Mouse (Mus musculus): ENCODE measurements at regions not wholly inside any gene's neighbourhood (a gene's known extent, or its start where the extent isn't known, plus 50 kb on each side); places are given as distances from the start of the nearest gene placed in this dataset.

GRCm38 (mm10) chr7:95640683-95641082, 530.4 kb upstream of the Tenm4 start:
- ATAC-seq (ENCODE audit: low read depth): no peak
- no peak overlapping the region for H3K27ac ChIP-seq (ENCODE audit: low read depth, low read length)

GRCm38 (mm10) chr7:95674319-95674718, 496.7 kb upstream of the Tenm4 start:
- H3K27me3 ChIP-seq (ENCODE audit: control insufficient read depth, insufficient read depth, low read length): no peaks in the 10 kb centered on the region
- no peak overlapping the region for H3K4me2 ChIP-seq (ENCODE audit: low read depth, low read length)
- no peaks in the 10 kb centered on the region for H3K9me3 ChIP-seq (ENCODE audit: control insufficient read depth, low read length)
- no peak for ATAC-seq (ENCODE audit: low read depth)
- H3K9ac ChIP-seq (replicated peaks; ENCODE audit: low read depth, low read length): no peak overlapping the region
- WGBS: 93% methylated on average over 1 of the region's 1 CpGs
- H3K36me3 ChIP-seq (ENCODE audit: control insufficient read depth, insufficient read depth, low read length): no peaks in the 10 kb centered on the region
- H3K27ac ChIP-seq (ENCODE audit: low read depth, low read length): no peak overlapping the region
- H3K4me1 ChIP-seq (ENCODE audit: control insufficient read depth, insufficient read depth, low read length): no peaks in the 10 kb centered on the region
- H3K4me3 ChIP-seq (ENCODE audit: low read depth, low read length): no peak overlapping the region

More at GRCm38 (mm10) chr7:95640683-95641082, 530.4 kb upstream of the Tenm4 start:
- 92% methylated on average over 5 of the region's 5 CpGs for WGBS
- Histone ChIP-seq H3K9ac (replicated peaks; ENCODE audit: low read depth, low read length) (no peak overlapping the region), H3K4me1 (ENCODE audit: control insufficient read depth, insufficient read depth, low read length) (no peaks in the 10 kb centered on the region), H3K27me3 (ENCODE audit: control insufficient read depth, insufficient read depth, low read length) (no peaks in the 10 kb centered on the region), H3K36me3 (ENCODE audit: control insufficient read depth, insufficient read depth, low read length) (no peaks in the 10 kb centered on the region), H3K9me3 (ENCODE audit: control insufficient read depth, low read length) (no peaks in the 10 kb centered on the region), H3K4me3 (ENCODE audit: low read depth, low read length) (no peak overlapping the region), H3K4me2 (ENCODE audit: low read depth, low read length) (no peak overlapping the region)

GRCm38 (mm10) chr7:95682521-95682920, 488.5 kb upstream of the Tenm4 start:
- Histone ChIP-seq H3K4me3 (ENCODE audit: low read depth, low read length) (no peak overlapping the region), H3K4me2 (ENCODE audit: low read depth, low read length) (no peak overlapping the region), H3K36me3 (ENCODE audit: control insufficient read depth, insufficient read depth, low read length) (no peaks in the 10 kb centered on the region), H3K9me3 (ENCODE audit: control insufficient read depth, low read length) (no peaks in the 10 kb centered on the region), H3K27ac (ENCODE audit: low read depth, low read length) (no peak overlapping the region), H3K9ac (replicated peaks; ENCODE audit: low read depth, low read length) (no peak overlapping the region), H3K4me1 (ENCODE audit: control insufficient read depth, insufficient read depth, low read length) (no peaks in the 10 kb centered on the region), H3K27me3 (ENCODE audit: control insufficient read depth, insufficient read depth, low read length) (no peaks in the 10 kb centered on the region)
- no peak for ATAC-seq (ENCODE audit: low read depth)
- 63% methylated on average over 3 of the region's 3 CpGs for WGBS

- no peaks in the 10 kb centered on the region for H3K36me3 ChIP-seq (ENCODE audit: control insufficient read depth, insufficient read depth, low read length)
- H3K4me1 ChIP-seq (ENCODE audit: control insufficient read depth, insufficient read depth, low read length): peaks cover 3% of the 10 kb centered on the region; the same call in 1 of the 2 replicates
- WGBS: 43% methylated on average over 3 of the region's 3 CpGs
- no peak for ATAC-seq (ENCODE audit: low read depth)
- no peaks in the 10 kb centered on the region for H3K27me3 ChIP-seq (ENCODE audit: control insufficient read depth, insufficient read depth, low read length)
- no peak overlapping the region for H3K4me2 ChIP-seq (ENCODE audit: low read depth, low read length)
- H3K4me3 ChIP-seq (ENCODE audit: low read depth, low read length): no peak overlapping the region
- no peaks in the 10 kb centered on the region for H3K9me3 ChIP-seq (ENCODE audit: control insufficient read depth, low read length)
- no peak overlapping the region for H3K27ac ChIP-seq (ENCODE audit: low read depth, low read length)
- H3K9ac ChIP-seq (replicated peaks; ENCODE audit: low read depth, low read length): no peak overlapping the region
Measured at GRCm38 (mm10) chr7:95687733-95688132, 483.3 kb upstream of the Tenm4 start.

- Histone ChIP-seq H3K27ac (ENCODE audit: low read depth, low read length) (0 out of 2 replicates have a peak overlapping the region, but pooled peaks have one; percentile 16), H3K4me1 (ENCODE audit: control insufficient read depth, insufficient read depth, low read length) (peaks cover 3% of the 10 kb centered on the region; the same call in 1 of the 2 replicates), H3K27me3 (ENCODE audit: control insufficient read depth, insufficient read depth, low read length) (no peaks in the 10 kb centered on the region), H3K4me3 (ENCODE audit: low read depth, low read length) (peak overlapping the region; percentile 12), H3K36me3 (ENCODE audit: control insufficient read depth, insufficient read depth, low read length) (no peaks in the 10 kb centered on the region), H3K9me3 (ENCODE audit: control insufficient read depth, low read length) (no peaks in the 10 kb centered on the region), H3K9ac (replicated peaks; ENCODE audit: low read depth, low read length) (peak overlapping the region; percentile 4; the same call in 1 of the 2 replicates), H3K4me2 (ENCODE audit: low read depth, low read length) (peak overlapping the region; percentile 49)
- WGBS: 3% methylated on average over 16 of the region's 16 CpGs
- peak; percentile 69 for ATAC-seq (ENCODE audit: low read depth)
Measured at GRCm38 (mm10) chr7:95688151-95689146, 482.6 kb upstream of the Tenm4 start.

- Histone ChIP-seq H3K4me1 (ENCODE audit: control insufficient read depth, insufficient read depth, low read length) (peaks cover 3% of the 10 kb centered on the region; the same call in 1 of the 2 replicates), H3K4me2 (ENCODE audit: low read depth, low read length) (peak overlapping the region; percentile 49), H3K36me3 (ENCODE audit: control insufficient read depth, insufficient read depth, low read length) (no peaks in the 10 kb centered on the region), H3K9ac (replicated peaks; ENCODE audit: low read depth, low read length) (peak overlapping the region; percentile 4; the same call in 1 of the 2 replicates), H3K27me3 (ENCODE audit: control insufficient read depth, insufficient read depth, low read length) (no peaks in the 10 kb centered on the region), H3K27ac (ENCODE audit: low read depth, low read length) (0 out of 2 replicates have a peak overlapping the region, but pooled peaks have one; percentile 16), H3K9me3 (ENCODE audit: control insufficient read depth, low read length) (no peaks in the 10 kb centered on the region), H3K4me3 (ENCODE audit: low read depth, low read length) (peak overlapping the region; percentile 12)
- WGBS: 26% methylated on average over 7 of the region's 7 CpGs
- no peak for ATAC-seq (ENCODE audit: low read depth)
Measured at GRCm38 (mm10) chr7:95689161-95689833, 481.7 kb upstream of the Tenm4 start.

GRCm38 (mm10) chr7:95699506-95699905, 471.5 kb upstream of the Tenm4 start:
- Histone ChIP-seq H3K36me3 (ENCODE audit: control insufficient read depth, insufficient read depth, low read length) (no peaks in the 10 kb centered on the region), H3K27me3 (ENCODE audit: control insufficient read depth, insufficient read depth, low read length) (no peaks in the 10 kb centered on the region), H3K9me3 (ENCODE audit: control insufficient read depth, low read length) (no peaks in the 10 kb centered on the region), H3K4me3 (ENCODE audit: low read depth, low read length) (no peak overlapping the region), H3K9ac (replicated peaks; ENCODE audit: low read depth, low read length) (no peak overlapping the region), H3K4me1 (ENCODE audit: control insufficient read depth, insufficient read depth, low read length) (no peaks in the 10 kb centered on the region), H3K27ac (ENCODE audit: low read depth, low read length) (no peak overlapping the region), H3K4me2 (ENCODE audit: low read depth, low read length) (no peak overlapping the region)
- ATAC-seq (ENCODE audit: low read depth): no peak
- 47% methylated on average over 9 of the region's 9 CpGs for WGBS

GRCm38 (mm10) chr7:95710088-95710487, 461.0 kb upstream of the Tenm4 start:
- Histone ChIP-seq H3K9ac (replicated peaks; ENCODE audit: low read depth, low read length) (no peak overlapping the region), H3K4me1 (ENCODE audit: control insufficient read depth, insufficient read depth, low read length) (no peaks in the 10 kb centered on the region), H3K9me3 (ENCODE audit: control insufficient read depth, low read length) (no peaks in the 10 kb centered on the region), H3K4me2 (ENCODE audit: low read depth, low read length) (no peak overlapping the region), H3K27ac (ENCODE audit: low read depth, low read length) (no peak overlapping the region), H3K36me3 (ENCODE audit: control insufficient read depth, insufficient read depth, low read length) (no peaks in the 10 kb centered on the region), H3K27me3 (ENCODE audit: control insufficient read depth, insufficient read depth, low read length) (no peaks in the 10 kb centered on the region), H3K4me3 (ENCODE audit: low read depth, low read length) (no peak overlapping the region)
- ATAC-seq (ENCODE audit: low read depth): no peak
- 83% methylated on average over 7 of the region's 7 CpGs for WGBS

GRCm38 (mm10) chr7:95720083-95720482, 451.0 kb upstream of the Tenm4 start:
- H3K27me3 ChIP-seq (ENCODE audit: control insufficient read depth, insufficient read depth, low read length): no peaks in the 10 kb centered on the region
- no peaks in the 10 kb centered on the region for H3K4me1 ChIP-seq (ENCODE audit: control insufficient read depth, insufficient read depth, low read length)
- no peak overlapping the region for H3K27ac ChIP-seq (ENCODE audit: low read depth, low read length)
- H3K4me2 ChIP-seq (ENCODE audit: low read depth, low read length): no peak overlapping the region
- no peaks in the 10 kb centered on the region for H3K36me3 ChIP-seq (ENCODE audit: control insufficient read depth, insufficient read depth, low read length)
- ATAC-seq (ENCODE audit: low read depth): no peak
- H3K9me3 ChIP-seq (ENCODE audit: control insufficient read depth, low read length): no peaks in the 10 kb centered on the region; the same call in 1 of the 2 replicates
- H3K4me3 ChIP-seq (ENCODE audit: low read depth, low read length): no peak overlapping the region
- H3K9ac ChIP-seq (replicated peaks; ENCODE audit: low read depth, low read length): no peak overlapping the region

Data from neural tube, embryonic 14.5 days (tissue).